26 mouse cellular contexts compared by ENCODE assay signal in genomic region chr7:96214876-96215275, GRCm38 (mm10). TPM values are rescaled to one million over a fixed set of nuclear protein-coding genes. Genes with fewer than 3 reads are reported as not detected.
DNase-seq lines count a peak whose midpoint lies in the region; ATAC-seq and TF ChIP-seq lines count a peak whose summit lies in the region.
"Had no signal": no experiment of that assay in that cellular context is flagged by ENCODE, and none has a peak within 500 bp of the region (broad histone marks: within the 10 kb centered on the region; RNA-seq: fewer than 3 reads in every experiment).

No protein-coding gene starts in this region.

- TF ChIP-seq POLR2A in brain, embryonic 14.5 days (IDR thresholded peaks at IDR 0.05; ENCODE audit: borderline replicate concordance, extremely low read depth, insufficient read depth, insufficient read length, poor library complexity, severe bottlenecking) = no peak

- WGBS in hindbrain, embryonic 14.5 days = 35% methylated on average over 2 of the region's 2 CpGs
- WGBS in hindbrain, embryonic 16.5 days = 35% methylated on average over 2 of the region's 2 CpGs
- WGBS in midbrain, embryonic 16.5 days = 37% methylated on average over 2 of the region's 2 CpGs

- intact Hi-C loops in left cerebral cortex, postnatal 14 days (cut with DNase I) = loop anchor here (5.0 to 10.0 kb wide), 4 partner anchors 170 to 687 kb away; no protein-coding TSS in a partner anchor

- no peak overlapping the region for H3K9ac ChIP-seq in hindbrain, embryonic 14.5 days
- H3K9ac ChIP-seq in hindbrain, embryonic 16.5 days (ENCODE audit: low read depth, low read length) = no peak overlapping the region
- no peak overlapping the region for H3K9ac ChIP-seq in midbrain, embryonic 16.5 days (ENCODE audit: low read depth, low read length)
- H3K9ac ChIP-seq: heart, embryonic 15.5 days; liver, embryonic 15.5 days; lung, embryonic 15.5 days; neural tube, embryonic 13.5 days had no signal

- DNase-seq in hindbrain, embryonic 14.5 days (ENCODE audit: low spot score) = no peak
- peak; percentile 52 for DNase-seq in ES-CJ7 (ENCODE audit: low read depth, low spot score)
- peak; percentile 64 for DNase-seq in brain, embryonic 14.5 days (ENCODE audit: low read depth)
- DNase-seq in left cerebral cortex, postnatal 14 days (ENCODE audit: low spot score in 2 of 2) = no peak
- DNase-seq: adrenal gland, postnatal 10 days; cerebellum, adult 9-11 months; gastrocnemius, postnatal 36 days; heart, postnatal 36 days; kidney, postnatal 36 days; liver; lung, postnatal 36 days; right cerebral cortex, adult 18-20 months; right cerebral cortex, postnatal 4 days; thymus, postnatal 25 days had no signal

- peaks cover 22% of the 10 kb centered on the region for H3K4me1 ChIP-seq in hindbrain, embryonic 14.5 days (replicated peaks; ENCODE audit: control insufficient read depth, insufficient read depth, low read length)
- peaks cover 12% of the 10 kb centered on the region for H3K4me1 ChIP-seq in hindbrain, embryonic 16.5 days (ENCODE audit: control insufficient read depth, insufficient read depth, low read depth, low read length)
- H3K4me1 ChIP-seq in midbrain, embryonic 16.5 days (ENCODE audit: control insufficient read depth, insufficient read depth, low read length) = peaks cover 9% of the 10 kb centered on the region

- no peaks in the 10 kb centered on the region for H3K9me3 ChIP-seq in hindbrain, embryonic 14.5 days (ENCODE audit: control insufficient read depth, low read length)
- no peaks in the 10 kb centered on the region for H3K9me3 ChIP-seq in hindbrain, embryonic 16.5 days (ENCODE audit: control insufficient read depth, low read length)
- H3K9me3 ChIP-seq in midbrain, embryonic 16.5 days (replicated peaks; ENCODE audit: control insufficient read depth, low read length, poor library complexity, severe bottlenecking) = no peaks in the 10 kb centered on the region
- H3K9me3 ChIP-seq: embryonic facial prominence, embryonic 10.5 days; heart, embryonic 15.5 days; limb, embryonic 10.5 days; liver, embryonic 15.5 days; lung, embryonic 15.5 days; megakaryocyte, embryonic 14.5 days; neural tube, embryonic 13.5 days had no signal

- no peak overlapping the region for H3K4me3 ChIP-seq in hindbrain, embryonic 14.5 days (replicated peaks; ENCODE audit: low read length)
- H3K4me3 ChIP-seq in hindbrain, embryonic 16.5 days (ENCODE audit: low read length) = no peak overlapping the region
- H3K4me3 ChIP-seq in midbrain, embryonic 16.5 days (ENCODE audit: low read depth, low read length) = no peak overlapping the region
- H3K4me3 ChIP-seq: embryonic facial prominence, embryonic 10.5 days; heart, embryonic 15.5 days; limb, embryonic 10.5 days; liver, embryonic 15.5 days; lung, embryonic 15.5 days; megakaryocyte, embryonic 14.5 days; neural tube, embryonic 13.5 days had no signal

- TF ChIP-seq CTCF in brain, embryonic 14.5 days (IDR thresholded peaks at IDR 0.05; ENCODE audit: borderline replicate concordance, extremely low read depth, insufficient read depth, insufficient read length) = no peak

- no peaks in the 10 kb centered on the region; the same call in 1 of the 2 replicates for H3K27me3 ChIP-seq in hindbrain, embryonic 14.5 days (ENCODE audit: control insufficient read depth, insufficient read depth, low read length)
- no peaks in the 10 kb centered on the region for H3K27me3 ChIP-seq in hindbrain, embryonic 16.5 days (replicated peaks; ENCODE audit: control insufficient read depth, insufficient read depth, low read length)
- H3K27me3 ChIP-seq in midbrain, embryonic 16.5 days (ENCODE audit: control insufficient read depth, insufficient read depth, low read depth, low read length) = no peaks in the 10 kb centered on the region

- ATAC-seq in hindbrain, embryonic 14.5 days (ENCODE audit: low FRiP score) = no peak
- no peak for ATAC-seq in hindbrain, embryonic 16.5 days
- ATAC-seq in midbrain, embryonic 16.5 days = no peak
- ATAC-seq in monocyte, adult 5-6 weeks (replicated peaks; ENCODE audit: insufficient number of reproducible peaks, low FRiP score, low TSS enrichment, poor library complexity, severe bottlenecking) = no peak
- ATAC-seq: hindbrain, postnatal 0 days; intestine, embryonic 16.5 days had no signal

- H3K27ac ChIP-seq in hindbrain, embryonic 14.5 days = no peak overlapping the region
- H3K27ac ChIP-seq in hindbrain, embryonic 16.5 days (ENCODE audit: low read depth, low read length) = no peak overlapping the region
- H3K27ac ChIP-seq in midbrain, embryonic 16.5 days (ENCODE audit: low read length) = no peak overlapping the region
- H3K27ac ChIP-seq: embryonic facial prominence, embryonic 10.5 days; heart, embryonic 15.5 days; hindbrain, postnatal 0 days; limb, embryonic 10.5 days; liver, embryonic 15.5 days; lung, embryonic 15.5 days; neural tube, embryonic 13.5 days had no signal

- H3K4me2 ChIP-seq in hindbrain, embryonic 14.5 days (replicated peaks) = peak overlapping the region; percentile 89; the same call in 1 of the 2 replicates
- no peak overlapping the region for H3K4me2 ChIP-seq in hindbrain, embryonic 16.5 days (ENCODE audit: low read length)
- peak overlapping the region; percentile 1; the same call in 1 of the 2 replicates for H3K4me2 ChIP-seq in midbrain, embryonic 16.5 days (ENCODE audit: low read length)
- H3K4me2 ChIP-seq: liver, embryonic 15.5 days; lung, embryonic 15.5 days had no signal

- H3K36me3 ChIP-seq in hindbrain, embryonic 14.5 days (replicated peaks; ENCODE audit: control insufficient read depth, insufficient read depth) = no peaks in the 10 kb centered on the region
- H3K36me3 ChIP-seq in hindbrain, embryonic 16.5 days (ENCODE audit: control insufficient read depth, insufficient read depth, low read length) = no peaks in the 10 kb centered on the region
- H3K36me3 ChIP-seq in midbrain, embryonic 16.5 days (ENCODE audit: control insufficient read depth, insufficient read depth, low read length) = no peaks in the 10 kb centered on the region
- H3K36me3 ChIP-seq: embryonic facial prominence, embryonic 10.5 days; heart, embryonic 15.5 days; limb, embryonic 10.5 days; liver, embryonic 15.5 days; lung, embryonic 15.5 days; neural tube, embryonic 13.5 days had no signal

RNA-seq across cellular contexts. Expression of gene Tenm4, which starts 43.8 kb away (rescaled TPM):
- polyA plus RNA-seq in hindbrain, embryonic 14.5 days (2014; fragmentation: Nextera tagmentation; extraction: Ambion mirVana) = 37.5 and 38.1 TPM in 2 replicates
- polyA plus RNA-seq in hindbrain, embryonic 16.5 days (2015; fragmentation: Nextera tagmentation; extraction: Ambion mirVana) = 32.4 and 33.2 TPM in 2 replicates
- polyA plus RNA-seq in brain, embryonic 14.5 days (2012; rRNA removed) = 19.0 and 31.2 TPM in 2 replicates
- 41.4 and 53.4 TPM in 2 replicates for polyA plus RNA-seq in midbrain, embryonic 16.5 days (2015; fragmentation: Nextera tagmentation; extraction: Ambion mirVana)
- total RNA-seq in monocyte, adult 5-6 weeks (2017) = 0.38 TPM in 1 of 3 replicates, not detected in the others
- 100 to 1,000 TPM; 117 to 118 TPM for total RNA-seq in left cerebral cortex, postnatal 14 days (2021)

Comparison
In these comparisons a context has a peak if more than half of its experiments do, and no peak if none do; other contexts are left out.
1. DNase-seq: peak in ES-CJ7 (single experiment) and brain, embryonic 14.5 days (single experiment); none in hindbrain, embryonic 14.5 days (single experiment) and left cerebral cortex, postnatal 14 days (0 of 2).